Mouse (Mus musculus) left cerebral cortex, postnatal 4 days (tissue): ENCODE measurements at regions not wholly inside any gene's neighbourhood (a gene's known extent, or its start where the extent isn't known, plus 50 kb on each side); places are given as distances from the start of the nearest gene placed in this dataset.

ENCODE experiments used
- DNase-seq: peaks from one replicate; pipeline ENCODE4 v3.0.0-alpha.2; 2022
- intact Hi-C: fragments of 180-260 bp; cut with DNase I; formaldehyde crosslinking; loops from one replicate; pipeline ENCODE4 v1.15.1; 2025

DNA sequence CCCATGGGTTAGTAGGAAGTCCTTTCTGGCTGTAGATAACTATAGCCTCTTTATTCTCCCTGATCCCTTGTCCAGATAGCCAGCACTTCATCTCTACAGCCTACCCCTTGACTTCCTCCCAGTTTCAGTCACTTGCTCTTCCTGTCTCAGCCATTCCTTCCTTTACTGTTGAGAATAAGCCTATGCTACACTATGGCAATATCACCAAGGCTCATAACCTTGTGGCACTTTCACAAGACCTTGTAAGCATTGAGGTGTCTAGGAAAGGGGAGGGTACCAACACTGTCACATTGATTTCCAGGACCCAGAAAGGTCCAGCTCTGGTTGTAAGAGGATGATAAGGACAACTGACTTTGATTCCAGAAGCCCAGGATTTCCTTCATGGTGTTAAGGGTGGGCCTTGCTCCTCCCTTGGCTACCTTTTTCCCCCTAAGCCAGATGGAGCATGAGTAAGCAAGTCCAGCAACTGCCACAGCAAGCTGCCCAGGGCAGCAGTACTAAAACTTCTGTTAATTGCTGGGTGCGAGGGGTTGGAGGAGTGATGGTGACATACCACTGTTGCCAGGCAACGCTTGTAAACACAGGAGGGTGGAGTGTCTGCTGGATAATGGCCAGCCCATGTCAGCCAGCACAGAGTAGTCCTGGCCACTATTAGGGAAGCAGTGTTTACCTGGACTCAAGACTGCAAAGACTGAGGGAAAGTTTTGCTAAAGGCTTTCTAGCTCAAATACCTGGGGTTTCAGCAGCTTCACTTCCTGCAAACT, 75.7 kb downstream of the Ankrd16 start:
- intact Hi-C loops = no loop called here
- peak; percentile 9 for DNase-seq

DNA sequence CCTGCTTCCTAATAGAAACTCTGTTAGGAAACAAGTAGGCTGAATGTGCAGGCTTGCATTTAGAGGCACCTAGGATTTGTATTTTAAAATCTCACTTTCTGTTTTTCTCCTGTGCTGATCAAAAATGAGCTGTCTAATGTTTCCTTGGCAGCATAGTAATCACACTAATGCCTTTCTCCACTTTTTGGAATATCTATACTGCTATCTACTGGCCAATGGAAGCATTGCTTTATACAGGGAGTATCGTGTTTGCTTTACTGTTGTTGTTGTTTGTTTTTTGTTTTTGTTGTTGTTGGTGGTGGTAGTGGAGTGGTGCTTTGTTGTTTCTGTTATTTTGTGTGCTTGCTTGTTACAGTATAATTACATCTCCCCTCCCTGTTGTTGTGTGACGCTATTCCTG, 92.3 kb downstream of the Ankrd16 start:
- intact Hi-C loops = no loop called here

GRCm38 (mm10) chr2:11880005-11880404, 102.3 kb downstream of the Ankrd16 start:
- intact Hi-C loops = no loop called here
- DNase-seq = no peak

More for the DNA sequence above, 92.3 kb downstream of the Ankrd16 start:
- no peak for DNase-seq

- no peak for DNase-seq
- intact Hi-C loops = no loop called here
Observed at GRCm38 (mm10) chr2:11894792-11895568, 117.3 kb downstream of the Ankrd16 start.

DNA sequence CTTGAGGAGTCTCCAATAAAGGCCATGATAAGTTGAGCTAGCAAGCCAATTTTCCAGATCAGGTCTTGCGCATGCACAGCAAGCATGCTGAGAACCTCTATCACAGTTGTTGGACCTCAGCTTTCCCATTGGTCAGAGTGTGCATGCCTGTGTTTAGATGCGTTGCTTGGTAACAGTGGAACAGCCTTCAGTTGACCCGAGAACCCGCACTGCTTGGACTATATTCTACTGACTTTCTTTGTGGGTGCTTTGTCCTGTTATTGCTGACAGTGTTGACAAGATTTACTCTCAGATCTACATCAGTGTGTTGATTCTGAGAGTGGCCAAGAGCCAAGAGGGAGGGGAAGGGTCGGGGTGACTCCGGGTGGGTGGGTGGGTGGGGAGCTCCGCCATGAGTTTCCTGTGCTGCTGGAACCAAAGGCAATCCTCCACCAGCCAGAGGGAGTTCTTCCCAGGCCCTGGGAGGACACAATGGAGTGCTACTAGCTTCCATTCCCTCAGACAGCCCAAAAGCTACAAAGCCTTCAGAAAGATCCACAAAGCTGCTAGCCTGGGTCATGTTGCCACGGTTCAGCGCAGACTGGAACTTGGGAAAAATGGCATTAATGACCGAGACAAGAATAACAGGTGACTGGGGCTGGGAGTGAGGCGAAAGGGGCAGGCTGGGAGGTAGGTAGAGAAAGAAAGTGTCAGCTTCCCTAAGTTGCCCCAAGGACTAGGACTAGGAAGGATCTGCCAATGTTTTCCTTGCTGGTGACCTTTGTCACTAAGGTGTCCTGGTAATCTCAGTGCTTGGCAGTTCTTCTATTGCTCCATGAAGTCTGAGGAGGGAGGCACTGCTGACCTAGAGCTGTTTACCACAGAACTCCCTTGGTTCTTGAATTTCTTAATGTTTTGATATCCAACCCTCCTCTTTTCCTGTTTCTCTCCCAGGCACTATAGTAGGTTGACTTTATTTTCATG, 122.3 kb downstream of the Ankrd16 start:
- intact Hi-C loops = no loop called here

DNA sequence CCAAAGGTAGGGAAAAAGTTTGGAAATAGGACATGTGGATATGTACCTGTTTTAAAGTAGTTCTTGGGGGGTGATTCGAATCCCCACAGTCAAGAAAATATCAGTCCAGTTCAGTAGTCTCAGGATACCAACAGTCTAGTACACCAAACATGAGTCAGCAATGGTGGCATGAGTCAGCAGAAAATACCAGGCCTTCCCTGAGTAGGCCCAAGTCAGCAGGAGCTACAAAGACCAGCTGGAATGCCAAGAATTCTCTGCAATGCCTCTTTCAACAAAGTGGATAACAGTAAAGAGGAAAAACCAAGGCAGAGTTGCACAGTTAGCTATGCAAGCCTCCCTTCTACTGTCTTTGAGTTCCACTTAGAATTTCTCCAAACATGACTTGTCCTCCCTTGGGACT, 137.1 kb downstream of the Ankrd16 start:
- intact Hi-C loops = no loop called here
- no peak for DNase-seq

More for the DNA sequence above, 122.3 kb downstream of the Ankrd16 start:
- no peak for DNase-seq

DNA sequence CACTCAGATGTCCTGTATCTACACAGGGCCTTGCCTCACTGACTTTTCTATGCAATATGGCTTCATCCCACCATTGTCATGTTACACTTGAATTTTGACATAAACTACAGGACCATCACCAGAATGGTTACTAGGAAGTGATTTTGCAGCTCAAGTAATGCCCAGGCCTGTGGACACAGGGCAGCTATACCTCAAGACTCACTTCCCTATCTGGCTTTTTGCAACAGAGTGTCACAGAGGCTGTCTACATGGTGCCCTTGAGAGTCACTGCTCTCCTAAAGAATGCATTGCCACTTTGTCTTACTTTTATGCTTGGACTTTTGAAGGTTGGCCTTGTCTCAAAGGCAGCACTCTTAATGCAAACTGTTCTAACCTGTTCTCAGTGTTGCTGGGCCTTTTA, 139.7 kb downstream of the Ankrd16 start:
- DNase-seq = no peak
- intact Hi-C loops = no loop called here

- DNase-seq = no peak
- intact Hi-C loops = no loop called here
Observed at GRCm38 (mm10) chr2:11918070-11918469, 140.4 kb downstream of the Ankrd16 start.

DNA sequence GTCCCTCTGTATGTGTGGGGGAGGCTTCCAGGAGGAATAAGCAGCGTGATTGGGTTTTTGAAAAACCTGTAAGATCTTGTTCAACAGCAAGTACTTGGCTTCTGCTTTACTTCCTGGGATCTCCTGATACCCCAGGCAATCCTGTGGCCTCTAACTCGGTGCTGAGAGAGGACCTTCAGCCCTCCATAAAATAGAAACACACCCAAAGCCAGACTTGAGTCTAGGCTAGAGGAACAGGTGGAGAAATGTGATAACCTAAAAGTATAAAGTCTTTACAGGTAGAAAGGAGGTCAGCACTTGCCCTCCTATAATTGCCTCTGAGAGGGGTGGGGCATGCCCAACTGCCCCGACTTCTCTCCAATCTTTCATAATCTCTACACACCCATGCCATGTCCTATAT, 183.1 kb downstream of the Ankrd16 start:
- intact Hi-C loops = no loop called here
- DNase-seq = no peak

GRCm38 (mm10) chr2:11965374-11965773, 187.7 kb downstream of the Ankrd16 start:
- intact Hi-C loops = no loop called here

DNA sequence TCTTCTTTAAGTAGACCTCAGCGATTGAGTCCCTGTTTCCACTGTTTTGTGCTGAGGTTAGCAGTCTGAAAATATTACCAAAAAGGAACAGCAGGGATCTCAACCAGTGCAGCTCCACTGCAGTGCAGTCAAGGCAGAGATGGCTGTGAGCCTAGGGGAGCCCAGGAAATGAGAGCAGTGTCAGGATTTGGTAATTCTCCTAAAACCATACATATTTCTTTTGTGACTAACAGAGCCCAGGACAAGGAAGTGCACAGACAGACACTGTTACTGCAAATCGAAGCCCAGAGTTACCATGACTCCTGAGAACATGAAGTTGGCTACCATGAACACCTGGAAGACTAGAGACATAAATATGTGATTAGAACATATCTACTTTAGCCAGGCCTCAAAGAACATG, 189.3 kb downstream of the Ankrd16 start:
- no peak for DNase-seq
- intact Hi-C loops = no loop called here

More at GRCm38 (mm10) chr2:11965374-11965773, 187.7 kb downstream of the Ankrd16 start:
- no peak for DNase-seq

- DNase-seq = no peak
- intact Hi-C loops = no loop called here
Observed at GRCm38 (mm10) chr2:11971972-11972371, 194.3 kb downstream of the Ankrd16 start.

- no peak for DNase-seq
- intact Hi-C loops = loop anchor here (2.0 to 5.0 kb wide), 2 partner anchors 299 to 385 kb away; partner anchors contain the start of gene Itga8
Observed at GRCm38 (mm10) chr2:12001938-12002899, 224.5 kb downstream of the Ankrd16 start.

DNA sequence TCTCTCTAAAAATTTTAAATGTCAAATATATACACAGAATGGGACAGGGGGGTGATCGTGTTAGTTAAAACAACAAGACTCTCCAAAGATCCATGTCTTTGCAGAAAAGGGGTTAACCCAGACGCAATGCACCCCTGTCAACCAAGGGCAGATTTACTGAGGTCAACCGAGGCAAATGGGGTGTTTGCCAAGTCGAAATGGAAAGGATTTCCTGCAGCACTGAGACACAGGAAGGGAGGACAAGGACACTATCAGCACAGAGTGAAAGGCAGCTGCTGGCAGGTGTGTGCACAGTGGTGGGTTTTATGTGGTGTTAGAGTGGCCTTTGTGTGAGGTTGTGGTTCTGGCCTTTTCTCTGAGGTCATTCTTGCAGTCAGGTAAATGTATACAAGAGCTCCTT, 226.7 kb downstream of the Ankrd16 start:
- intact Hi-C loops = loop anchor here (5.0 kb wide), 1 partner anchor 383 kb away; no protein-coding TSS in a partner anchor
- no peak for DNase-seq

DNA sequence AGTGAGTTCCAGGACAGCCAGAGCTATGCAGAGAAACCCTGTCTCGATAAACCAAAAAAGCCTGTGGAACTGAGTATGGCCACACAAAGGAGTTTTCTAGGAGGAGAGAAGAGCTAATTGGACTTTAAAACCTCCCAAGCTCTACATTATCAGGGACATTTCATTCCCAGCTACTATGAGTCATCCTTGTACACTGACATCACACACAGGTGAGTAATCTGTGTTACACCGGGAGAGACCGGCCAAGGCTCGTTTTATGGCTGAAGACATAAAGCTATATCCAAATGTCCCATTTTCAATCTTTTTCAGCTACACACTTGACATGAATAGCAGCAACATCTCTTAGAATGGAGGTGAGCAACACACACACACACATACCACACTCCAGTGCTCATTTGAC, 229.5 kb downstream of the Ankrd16 start:
- no peak for DNase-seq
- intact Hi-C loops = no loop called here

GRCm38 (mm10) chr2:12011441-12011840, 233.8 kb downstream of the Ankrd16 start:
- intact Hi-C loops = no loop called here
- DNase-seq = peak; percentile 5

DNA sequence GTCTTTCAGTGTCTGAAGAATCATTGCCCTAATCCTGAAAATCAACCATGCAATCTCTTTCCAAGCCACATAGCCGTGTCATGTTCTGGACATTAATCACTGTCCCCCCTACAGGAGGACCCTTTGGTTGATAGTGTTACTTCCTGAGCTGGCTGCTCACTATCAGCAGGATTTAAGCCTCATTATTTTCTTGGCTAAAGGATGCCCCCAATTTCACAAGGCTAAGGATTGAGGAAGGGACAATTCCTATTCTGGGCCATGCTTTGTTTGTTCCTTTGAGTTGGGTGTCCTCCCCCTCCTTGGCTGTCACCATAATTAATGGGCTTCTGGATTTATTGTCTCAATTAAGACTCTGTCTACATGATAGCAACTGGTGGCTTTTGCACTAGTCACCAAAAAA, 241.9 kb downstream of the Ankrd16 start:
- intact Hi-C loops = no loop called here
- no peak for DNase-seq

- intact Hi-C loops = no loop called here
- peak; percentile 25 for DNase-seq
Observed at GRCm38 (mm10) chr2:12023402-12024111, 245.9 kb downstream of the Ankrd16 start.

GRCm38 (mm10) chr2:12026220-12026619, 248.5 kb downstream of the Ankrd16 start:
- no peak for DNase-seq
- intact Hi-C loops = no loop called here
